Mouse (Mus musculus): ENCODE data around the gene Eya3. TPM values are rescaled to one million over a fixed set of nuclear protein-coding genes. Genes with fewer than 3 reads are reported as not detected.

Eya3 gene
- polyA plus RNA-seq, 1 experiment = 0.65 TPM

DNA sequence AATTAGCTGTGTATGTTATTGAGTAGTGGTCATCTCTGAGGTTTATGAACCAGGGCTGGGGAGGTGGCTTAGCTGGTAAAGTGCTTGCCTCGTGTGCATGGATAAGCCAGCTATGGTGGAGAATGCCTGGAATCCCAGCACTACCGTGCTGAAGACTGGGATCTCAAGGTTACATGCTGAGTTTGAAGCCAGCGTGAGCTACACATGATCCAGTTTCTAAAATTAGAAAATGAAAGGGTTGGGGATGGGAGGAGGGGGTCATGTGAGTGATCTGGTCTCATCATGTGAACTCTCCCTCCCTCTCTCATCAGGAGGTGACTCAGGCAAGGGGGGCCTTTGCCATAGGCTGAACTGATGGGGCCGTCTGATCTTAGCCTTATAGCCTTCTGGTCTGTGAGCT, 30.6 kb upstream of the Eya3 start:
- no peaks in the 10 kb centered on the region; the same call in 1 of the 2 replicates for H3K27me3 ChIP-seq (ENCODE audit: control insufficient read depth)
- no peak overlapping the region for H3K4me3 ChIP-seq (replicated peaks)
- H3K9me3 ChIP-seq (ENCODE audit: control insufficient read depth, low read length) = no peaks in the 10 kb centered on the region
- TF ChIP-seq TAL1 (IDR thresholded peaks at IDR 0.05; ENCODE audit: low read length) (no peak), GATA1 (IDR thresholded peaks at IDR 0.05; ENCODE audit: low read length) (no peak)
- H3K4me1 ChIP-seq (ENCODE audit: control insufficient read depth) = no peaks in the 10 kb centered on the region
- H3K36me3 ChIP-seq (ENCODE audit: control insufficient read depth) = no peaks in the 10 kb centered on the region

DNA sequence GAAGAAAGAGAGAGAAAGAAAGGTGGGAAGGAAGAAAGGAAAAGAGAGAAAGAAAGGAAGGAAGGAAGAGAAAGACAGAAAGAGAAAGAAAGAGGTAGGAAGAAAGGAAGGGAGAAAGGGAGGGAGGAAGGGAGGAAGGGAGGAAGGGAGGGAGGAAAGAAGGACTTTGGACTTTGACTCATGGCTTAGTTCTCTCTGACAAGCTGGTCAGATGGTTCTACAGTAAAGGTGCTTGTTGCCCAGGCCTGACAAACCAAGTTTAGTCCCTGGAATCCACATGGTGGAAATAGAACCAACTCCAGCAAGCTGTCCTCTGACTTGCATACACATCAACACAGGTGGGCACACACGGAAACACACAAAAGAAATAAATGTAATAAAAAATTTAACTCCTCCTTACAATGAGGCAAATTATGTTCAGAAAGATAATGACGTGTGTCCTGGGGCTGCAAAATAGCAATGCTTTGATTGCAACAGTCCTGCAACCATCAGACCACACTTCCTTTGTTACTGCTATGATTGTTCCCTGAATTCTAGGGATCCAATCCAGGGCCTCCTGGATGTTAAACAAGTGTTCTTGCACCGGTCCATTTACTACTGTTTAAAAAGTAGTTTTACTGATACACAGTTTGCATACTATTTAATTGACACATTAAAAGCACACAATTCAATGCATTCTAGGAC, 28.3 kb upstream of the Eya3 start:
- Histone ChIP-seq H3K36me3 (ENCODE audit: control insufficient read depth) (no peaks in the 10 kb centered on the region), H3K27me3 (ENCODE audit: control insufficient read depth) (no peaks in the 10 kb centered on the region; the same call in 1 of the 2 replicates), H3K9me3 (ENCODE audit: control insufficient read depth, low read length) (peaks cover 8% of the 10 kb centered on the region), H3K4me3 (replicated peaks) (no peak overlapping the region), H3K4me1 (ENCODE audit: control insufficient read depth) (no peaks in the 10 kb centered on the region)
- TF ChIP-seq GATA1 (IDR thresholded peaks at IDR 0.05; ENCODE audit: low read length) = no peak
- no peak for TF ChIP-seq TAL1 (IDR thresholded peaks at IDR 0.05; ENCODE audit: low read length)

DNA sequence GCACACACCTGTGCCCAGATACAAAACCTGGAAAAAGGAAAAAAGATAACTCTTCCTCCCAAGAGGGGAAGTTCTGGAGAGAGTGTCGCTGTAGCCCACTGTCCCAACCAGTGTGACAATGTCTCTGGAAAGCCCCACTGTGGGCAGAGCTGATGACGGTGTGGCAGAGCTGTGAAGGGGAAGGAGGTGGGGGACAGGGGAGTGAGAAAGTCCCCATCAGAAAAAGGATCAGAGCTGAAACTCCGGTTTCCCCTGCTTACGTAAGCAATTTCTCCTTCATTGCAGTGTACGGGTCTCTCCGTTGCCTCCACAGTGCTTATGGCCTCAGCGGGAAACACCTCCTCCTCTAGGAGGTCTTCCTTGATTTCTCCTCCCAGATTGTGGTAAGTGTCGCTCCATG, 27.5 kb upstream of the Eya3 start:
- Histone ChIP-seq H3K4me3 (replicated peaks) (no peak overlapping the region), H3K36me3 (ENCODE audit: control insufficient read depth) (no peaks in the 10 kb centered on the region), H3K4me1 (ENCODE audit: control insufficient read depth) (no peaks in the 10 kb centered on the region), H3K9me3 (ENCODE audit: control insufficient read depth, low read length) (peaks cover 8% of the 10 kb centered on the region), H3K27me3 (ENCODE audit: control insufficient read depth) (no peaks in the 10 kb centered on the region; the same call in 1 of the 2 replicates)
- TF ChIP-seq TAL1 (IDR thresholded peaks at IDR 0.05; ENCODE audit: low read length) (no peak), GATA1 (IDR thresholded peaks at IDR 0.05; ENCODE audit: low read length) (no peak)

DNA sequence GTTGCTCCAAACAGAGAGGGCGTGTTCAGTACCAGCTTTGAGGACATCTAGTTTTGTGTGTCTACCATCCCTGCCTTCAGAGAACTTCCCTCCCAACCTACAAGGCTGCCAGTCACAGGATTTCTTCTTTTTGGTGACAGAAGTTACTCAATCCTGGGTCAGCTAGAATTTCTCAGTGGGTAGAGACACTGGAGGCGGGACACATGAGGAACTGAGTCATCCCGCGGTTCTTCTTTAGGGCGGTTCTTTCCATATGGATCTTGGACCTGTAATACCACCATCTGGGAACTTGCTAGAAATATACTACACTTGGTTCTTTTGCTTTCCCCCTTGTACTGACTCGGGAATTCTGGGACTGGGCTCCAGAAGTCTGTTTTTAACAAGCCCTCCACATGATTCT, 20.9 kb upstream of the Eya3 start:
- H3K9me3 ChIP-seq (ENCODE audit: control insufficient read depth, low read length) = peaks cover 19% of the 10 kb centered on the region
- H3K27me3 ChIP-seq (ENCODE audit: control insufficient read depth) = no peaks in the 10 kb centered on the region; the same call in 1 of the 2 replicates
- TF ChIP-seq TAL1 (IDR thresholded peaks at IDR 0.05; ENCODE audit: low read length) (no peak), GATA1 (IDR thresholded peaks at IDR 0.05; ENCODE audit: low read length) (no peak)
- H3K36me3 ChIP-seq (ENCODE audit: control insufficient read depth) = no peaks in the 10 kb centered on the region; the same call in 1 of the 2 replicates
- H3K4me1 ChIP-seq (ENCODE audit: control insufficient read depth) = peaks cover 16% of the 10 kb centered on the region
- H3K4me3 ChIP-seq (replicated peaks) = no peak overlapping the region

GRCm38 (mm10) chr4:132618850-132619375, 19.9 kb upstream of the Eya3 start:
- peaks cover 26% of the 10 kb centered on the region for H3K4me1 ChIP-seq (ENCODE audit: control insufficient read depth)
- peaks cover 19% of the 10 kb centered on the region for H3K9me3 ChIP-seq (ENCODE audit: control insufficient read depth, low read length)
- no peaks in the 10 kb centered on the region; the same call in 1 of the 2 replicates for H3K27me3 ChIP-seq (ENCODE audit: control insufficient read depth)
- no peaks in the 10 kb centered on the region; the same call in 1 of the 2 replicates for H3K36me3 ChIP-seq (ENCODE audit: control insufficient read depth)
- no peak overlapping the region for H3K4me3 ChIP-seq (replicated peaks)
- TF ChIP-seq TAL1 (IDR thresholded peaks at IDR 0.05; ENCODE audit: low read length) (no peak), GATA1 (IDR thresholded peaks at IDR 0.05; ENCODE audit: low read length) (no peak)

DNA sequence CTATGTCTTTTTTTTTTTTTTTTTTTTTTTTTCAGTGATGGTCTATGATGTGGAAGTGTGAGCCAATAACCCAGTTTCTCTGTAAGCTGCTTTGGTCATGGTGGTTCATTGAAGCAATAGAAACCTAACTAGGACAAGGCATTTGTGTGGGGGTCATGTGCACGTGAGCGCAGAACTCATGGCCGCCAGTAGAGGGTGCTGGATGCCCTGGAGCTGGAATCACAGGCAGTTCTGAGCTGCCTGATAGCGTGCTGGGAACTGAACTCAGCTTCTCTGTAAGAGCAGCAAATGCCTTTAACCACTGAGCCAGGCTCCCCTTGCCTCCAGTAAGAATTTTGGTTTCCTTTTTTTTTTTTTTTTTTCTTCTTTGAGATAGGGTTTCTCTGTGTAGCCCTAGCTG, 18.7 kb upstream of the Eya3 start:
- TF ChIP-seq GATA1 (IDR thresholded peaks at IDR 0.05; ENCODE audit: low read length) = no peak
- no peak for TF ChIP-seq TAL1 (IDR thresholded peaks at IDR 0.05; ENCODE audit: low read length)
- Histone ChIP-seq H3K27me3 (ENCODE audit: control insufficient read depth) (no peaks in the 10 kb centered on the region; the same call in 1 of the 2 replicates), H3K9me3 (ENCODE audit: control insufficient read depth, low read length) (peaks cover 12% of the 10 kb centered on the region)

GRCm38 (mm10) chr4:132621287-132622068, 17.3 kb upstream of the Eya3 start:
- no peak for TF ChIP-seq GATA1 (IDR thresholded peaks at IDR 0.05; ENCODE audit: low read length)
- TF ChIP-seq TAL1 (IDR thresholded peaks at IDR 0.05; ENCODE audit: low read length) = no peak
- Histone ChIP-seq H3K9me3 (ENCODE audit: control insufficient read depth, low read length) (peaks cover 11% of the 10 kb centered on the region), H3K4me1 (ENCODE audit: control insufficient read depth) (peaks cover 40% of the 10 kb centered on the region), H3K4me3 (replicated peaks) (no peak overlapping the region), H3K36me3 (ENCODE audit: control insufficient read depth) (no peaks in the 10 kb centered on the region; the same call in 1 of the 2 replicates), H3K27me3 (ENCODE audit: control insufficient read depth) (no peaks in the 10 kb centered on the region; the same call in 1 of the 2 replicates)

More for the DNA sequence above, 18.7 kb upstream of the Eya3 start:
- no peak overlapping the region for H3K4me3 ChIP-seq (replicated peaks)
- H3K4me1 ChIP-seq (ENCODE audit: control insufficient read depth) = peaks cover 34% of the 10 kb centered on the region
- no peaks in the 10 kb centered on the region; the same call in 1 of the 2 replicates for H3K36me3 ChIP-seq (ENCODE audit: control insufficient read depth)

DNA sequence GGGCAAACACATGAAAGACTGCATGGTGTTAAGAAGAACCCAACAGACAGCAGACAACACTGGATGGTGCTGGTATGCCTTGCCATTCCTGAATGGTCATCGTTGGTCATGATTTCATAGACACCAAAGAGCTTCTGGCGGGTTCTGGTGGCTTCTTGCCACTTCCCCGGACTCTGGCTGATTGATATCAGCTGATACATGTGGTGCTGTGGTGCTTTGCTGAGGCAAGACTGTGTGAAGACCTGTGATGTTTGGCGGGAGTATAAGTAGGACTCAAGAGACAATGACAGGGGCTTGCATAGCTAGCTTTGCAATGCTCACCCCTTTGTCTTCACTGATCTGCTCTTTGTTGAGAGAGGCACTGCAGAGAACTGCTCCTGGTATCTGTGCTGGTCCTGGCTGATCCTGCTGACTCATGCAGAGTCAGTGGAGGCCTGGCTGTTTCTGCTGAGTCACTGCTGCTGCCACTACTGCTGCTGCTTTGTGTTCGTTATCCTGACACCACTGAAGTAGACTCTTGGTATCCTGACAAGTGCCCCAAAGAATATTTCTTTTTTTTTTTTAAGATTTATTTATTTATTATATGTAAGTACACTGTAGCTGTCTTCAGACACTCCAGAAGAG, 14.6 kb upstream of the Eya3 start:
- Histone ChIP-seq H3K4me1 (ENCODE audit: control insufficient read depth) (peaks cover 58% of the 10 kb centered on the region), H3K9me3 (ENCODE audit: control insufficient read depth, low read length) (peaks cover 11% of the 10 kb centered on the region), H3K4me3 (replicated peaks) (no peak overlapping the region), H3K27me3 (ENCODE audit: control insufficient read depth) (no peaks in the 10 kb centered on the region; the same call in 1 of the 2 replicates), H3K36me3 (ENCODE audit: control insufficient read depth) (no peaks in the 10 kb centered on the region; the same call in 1 of the 2 replicates)
- no peak for TF ChIP-seq TAL1 (IDR thresholded peaks at IDR 0.05; ENCODE audit: low read length)
- TF ChIP-seq GATA1 (IDR thresholded peaks at IDR 0.05; ENCODE audit: low read length) = no peak; the same call in 1 of the 2 replicates

Measured in erythroblast, embryonic 14.5 days (primary cell).